Mouse (Mus musculus) heart, postnatal 14 days (tissue): ENCODE data around the gene Cdk11b. TPM values are rescaled to one million over a fixed set of nuclear protein-coding genes. Genes with fewer than 3 reads are reported as not detected.
"Not testable (repeated sequence)": the region's sequence is repeated elsewhere in the genome, so short reads cannot be mapped to it uniquely, and the experiment has no call there.

Experiments
- DNase-seq, 2 experiments: peaks; one replicate each; pipeline ENCODE4 v3.0.0; 2021 to 2022
- intact Hi-C: fragments of 180-260 bp; cut with DNase I; formaldehyde crosslinking; loops from one replicate; pipeline ENCODE4 v1.15.1; 2025
- total RNA-seq, 2 experiments: library from RNA; stranded (reverse); gene quantifications; 2 replicates each; pipeline ENCODE4 v1.2.3; 2021

Cdk11b gene
- total RNA-seq, 2 experiments from 2014 or later = 25.8 to 28.9 TPM

- no peak for DNase-seq
Observed at GRCm38 (mm10) chr4:155656214-155656751, 31.6 kb downstream of the Cdk11b start.

GRCm38 (mm10) chr4:155658961-155659360, 34.3 kb downstream of the Cdk11b start:
- intact Hi-C loops = no loop called here
- no peak for DNase-seq

More at GRCm38 (mm10) chr4:155656214-155656751, 31.6 kb downstream of the Cdk11b start:
- intact Hi-C loops = no loop called here

- intact Hi-C loops = no loop called here
- no peak for DNase-seq
Observed at GRCm38 (mm10) chr4:155660641-155661040, 36.0 kb downstream of the Cdk11b start.

- DNase-seq = no peak
- intact Hi-C loops = loop anchor here (5.0 kb wide), 1 partner anchor 40 kb away; no protein-coding TSS in a partner anchor
Observed at GRCm38 (mm10) chr4:155666903-155667302, 42.2 kb downstream of the Cdk11b start.

GRCm38 (mm10) chr4:155668689-155669597, 44.3 kb downstream of the Cdk11b start, which contains the start of gene Mib2:
Gene Mib2 (minus strand): TSS chr4:155669198.
- intact Hi-C loops = loop anchor here (5.0 kb wide), 1 partner anchor 42 kb away; no protein-coding TSS in a partner anchor
- DNase-seq = peak; percentile 95 to 97

- intact Hi-C loops = loop anchor here (5.0 kb wide), 1 partner anchor 42 kb away; no protein-coding TSS in a partner anchor
- no peak for DNase-seq
Observed at GRCm38 (mm10) chr4:155669598-155670075, 45.0 kb downstream of the Cdk11b start.

GRCm38 (mm10) chr4:155670236-155670635, 45.6 kb downstream of the Cdk11b start:
- DNase-seq, intact Hi-C loops: not testable (repeated sequence)

GRCm38 (mm10) chr4:155672082-155672481, 47.4 kb downstream of the Cdk11b start:
- DNase-seq = no peak
- intact Hi-C loops = no loop called here

- intact Hi-C loops = no loop called here
- DNase-seq = peak in 1 of 2 experiments; percentile 24
Observed at GRCm38 (mm10) chr4:155675991-155676390, 51.3 kb downstream of the Cdk11b start.

GRCm38 (mm10) chr4:155683670-155684277, 59.1 kb downstream of the Cdk11b start:
- intact Hi-C loops, DNase-seq: not testable (repeated sequence)

- intact Hi-C loops, DNase-seq: not testable (repeated sequence)
Observed at GRCm38 (mm10) chr4:155687764-155688163, 63.1 kb downstream of the Cdk11b start.

GRCm38 (mm10) chr4:155690571-155691375, 66.1 kb downstream of the Cdk11b start:
- DNase-seq = no peak
- intact Hi-C loops = no loop called here

GRCm38 (mm10) chr4:155692421-155692820, 67.8 kb downstream of the Cdk11b start:
- intact Hi-C loops = no loop called here
- no peak for DNase-seq

- intact Hi-C loops = no loop called here
- DNase-seq = peak in 1 of 2 experiments; percentile 72
Observed at GRCm38 (mm10) chr4:155694111-155694481, 69.4 kb downstream of the Cdk11b start, which contains the start of gene Fndc10. Gene Fndc10 (plus strand): TSS chr4:155694342.

GRCm38 (mm10) chr4:155694482-155695401, 70.1 kb downstream of the Cdk11b start:
- DNase-seq = peak; percentile 69 to 71
- intact Hi-C loops = loop anchor here (5.0 kb wide), 1 partner anchor 212 kb away; no protein-coding TSS in a partner anchor

- intact Hi-C loops = loop anchor here (5.0 kb wide), 1 partner anchor 213 kb away; no protein-coding TSS in a partner anchor
Observed at GRCm38 (mm10) chr4:155695531-155696062, 70.9 kb downstream of the Cdk11b start.

GRCm38 (mm10) chr4:155696261-155697255, 71.9 kb downstream of the Cdk11b start:
- intact Hi-C loops = loop anchor here (5.0 kb wide), 1 partner anchor 214 kb away; no protein-coding TSS in a partner anchor
- no peak for DNase-seq

More at GRCm38 (mm10) chr4:155695531-155696062, 70.9 kb downstream of the Cdk11b start:
- DNase-seq = no peak
